Mouse (Mus musculus) heart, adult 9 months (tissue): ENCODE results near the gene Smyd3.

ENCODE experiments used
- DNase-seq, 2 experiments: peaks; one replicate each; pipeline ENCODE4 v3.0.0; 2022; ENCODE audit warnings: low spot score in 2 of 2

The Smyd3 gene

DNA sequence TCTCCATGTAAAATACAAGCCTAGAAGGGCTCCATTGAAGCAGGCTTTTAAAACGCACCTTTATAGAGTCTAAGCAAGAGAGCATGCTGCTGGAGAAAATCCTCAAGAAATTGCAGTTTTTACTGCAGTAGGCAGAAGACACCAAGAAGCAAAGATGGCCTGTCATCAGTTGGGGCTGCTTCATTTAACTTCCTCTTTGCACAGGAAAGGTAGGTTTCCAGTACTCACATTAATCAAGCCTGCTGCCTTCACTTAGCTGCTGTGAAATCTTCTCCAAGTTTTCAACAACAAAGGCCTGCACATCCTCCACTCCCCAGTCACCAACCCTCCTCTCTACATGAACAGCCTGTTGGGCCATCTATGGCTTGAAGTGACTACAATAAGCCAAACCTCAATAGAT lies 448.9 kb downstream of the Smyd3 start:
- no peak for DNase-seq

GRCm38 (mm10) chr1:179065294-179065601 lies 452.6 kb downstream of the Smyd3 start:
- no peak for DNase-seq

- DNase-seq, result no peak
Observed at GRCm38 (mm10) chr1:179064601-179065293, 453.1 kb downstream of the Smyd3 start.

- peak; percentile 53 to 83 for DNase-seq
Observed at GRCm38 (mm10) chr1:179061759-179062168, 456.1 kb downstream of the Smyd3 start.

- DNase-seq, result no peak
Observed at GRCm38 (mm10) chr1:179061053-179061452, 456.8 kb downstream of the Smyd3 start.

DNA sequence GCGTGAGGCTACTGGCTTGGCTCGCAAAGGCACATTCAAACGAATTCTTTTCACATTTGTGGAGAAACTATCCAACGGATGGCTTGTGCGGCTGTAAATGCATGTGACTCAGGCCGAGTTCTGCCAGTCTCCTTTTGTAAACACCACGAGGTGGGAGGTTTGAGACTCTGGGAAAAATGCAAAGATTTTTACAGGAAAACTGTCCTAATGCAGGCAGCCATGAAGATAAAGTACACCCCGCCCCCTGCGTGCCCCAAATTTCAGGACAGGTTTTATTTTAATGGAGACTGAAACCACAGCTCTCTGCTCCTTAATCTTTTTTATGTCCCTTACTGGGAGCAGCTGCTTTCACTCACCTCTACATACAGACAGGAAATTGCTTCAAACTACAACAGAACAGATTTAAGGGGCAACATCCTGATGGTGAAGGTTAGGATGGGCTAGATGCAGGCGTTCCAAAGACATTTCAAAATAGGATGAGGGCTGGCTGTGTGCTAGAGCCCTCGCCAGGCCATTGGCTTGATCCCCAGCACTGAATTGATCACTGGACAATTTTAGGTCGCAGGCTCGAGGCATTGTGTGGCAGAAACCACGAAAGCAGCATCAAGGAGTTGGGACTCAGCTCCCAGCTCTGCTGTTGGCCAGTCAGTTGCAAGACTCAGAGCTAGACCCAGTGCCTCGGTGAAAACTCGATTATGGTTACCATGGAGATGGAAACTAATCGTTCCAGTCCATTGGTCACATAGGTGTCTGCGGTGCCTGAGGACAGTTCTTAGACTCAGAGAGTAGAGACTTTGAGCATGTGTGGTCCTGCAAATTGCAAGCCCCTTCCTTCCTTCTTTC lies 457.5 kb downstream of the Smyd3 start:
- no peak for DNase-seq

DNA sequence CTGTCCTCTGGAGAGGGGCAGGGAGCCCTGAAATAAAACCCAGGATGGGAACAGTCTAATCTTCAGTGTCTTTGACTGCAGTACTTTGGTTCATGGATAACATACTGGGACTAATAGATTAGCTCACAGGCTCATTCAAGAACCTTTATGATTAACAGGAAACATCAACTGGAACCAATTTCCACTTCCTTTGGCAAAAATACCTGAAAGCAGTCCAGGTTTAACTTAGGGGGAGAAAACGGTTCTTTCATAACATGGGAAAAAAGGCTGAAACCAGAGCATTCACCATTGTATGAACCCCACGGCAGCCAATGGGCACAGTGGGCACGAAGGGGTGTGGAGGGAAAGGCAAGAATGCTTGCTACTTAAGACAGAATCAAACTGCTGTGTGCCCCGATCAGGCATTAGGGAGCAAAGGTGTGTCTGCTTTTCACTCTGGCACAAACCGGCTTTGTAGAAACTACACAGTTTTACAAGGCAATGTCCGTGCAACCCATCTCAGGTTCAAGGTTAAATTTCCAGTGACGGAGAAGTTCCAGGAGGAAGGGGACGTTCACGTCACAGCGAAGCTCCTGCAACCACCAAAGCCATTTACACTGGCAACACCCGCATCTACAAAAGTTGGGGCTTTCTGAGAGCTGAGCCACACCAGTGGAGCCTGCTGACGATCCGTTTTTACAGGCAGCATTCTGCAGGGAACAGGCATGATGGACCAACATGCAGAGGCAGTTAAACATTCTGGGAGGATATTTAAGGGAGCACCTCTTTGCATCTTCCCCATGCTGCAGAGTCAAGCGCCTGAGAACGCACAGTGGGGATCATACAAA lies 458.3 kb downstream of the Smyd3 start:
- no peak for DNase-seq

- DNase-seq, result no peak
Observed at GRCm38 (mm10) chr1:179058675-179059074, 459.2 kb downstream of the Smyd3 start.

- DNase-seq, result no peak
Observed at GRCm38 (mm10) chr1:179055760-179056159, 462.1 kb downstream of the Smyd3 start.

DNA sequence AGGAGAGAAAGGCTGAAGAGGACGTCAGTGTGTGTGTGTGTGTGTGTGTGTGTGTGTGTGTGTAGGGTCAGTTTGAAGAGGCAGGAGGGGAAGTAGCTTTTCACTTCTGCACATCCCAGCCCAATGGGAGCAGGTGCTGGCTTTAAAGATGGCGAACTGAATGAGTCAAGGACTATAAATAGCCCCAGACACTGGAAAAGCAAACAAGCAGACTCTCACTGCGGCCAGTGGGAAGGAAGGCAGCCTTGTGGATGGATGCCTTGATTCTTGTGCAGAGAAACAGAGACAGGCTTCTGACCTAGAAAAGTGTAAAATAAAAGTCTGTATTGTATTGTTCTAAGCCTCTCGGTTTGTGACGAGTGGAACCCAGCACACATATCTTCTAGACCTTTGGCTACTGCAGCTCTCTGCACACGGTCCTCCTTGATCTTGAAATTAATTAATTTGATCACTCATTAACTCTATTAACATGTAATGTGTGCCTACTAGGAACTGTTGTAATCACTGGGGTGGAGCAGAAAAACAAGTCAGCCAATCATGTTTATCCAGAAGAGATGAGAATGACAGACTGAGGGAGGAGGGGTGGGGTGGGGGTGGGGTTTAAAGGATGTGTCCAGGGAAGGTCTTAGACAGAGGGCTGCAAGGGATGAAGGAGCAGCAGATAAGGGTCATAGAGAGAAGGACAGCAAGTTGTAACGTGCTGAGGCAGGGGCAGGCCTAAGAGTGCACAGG lies 463.3 kb downstream of the Smyd3 start:
- no peak for DNase-seq

DNA sequence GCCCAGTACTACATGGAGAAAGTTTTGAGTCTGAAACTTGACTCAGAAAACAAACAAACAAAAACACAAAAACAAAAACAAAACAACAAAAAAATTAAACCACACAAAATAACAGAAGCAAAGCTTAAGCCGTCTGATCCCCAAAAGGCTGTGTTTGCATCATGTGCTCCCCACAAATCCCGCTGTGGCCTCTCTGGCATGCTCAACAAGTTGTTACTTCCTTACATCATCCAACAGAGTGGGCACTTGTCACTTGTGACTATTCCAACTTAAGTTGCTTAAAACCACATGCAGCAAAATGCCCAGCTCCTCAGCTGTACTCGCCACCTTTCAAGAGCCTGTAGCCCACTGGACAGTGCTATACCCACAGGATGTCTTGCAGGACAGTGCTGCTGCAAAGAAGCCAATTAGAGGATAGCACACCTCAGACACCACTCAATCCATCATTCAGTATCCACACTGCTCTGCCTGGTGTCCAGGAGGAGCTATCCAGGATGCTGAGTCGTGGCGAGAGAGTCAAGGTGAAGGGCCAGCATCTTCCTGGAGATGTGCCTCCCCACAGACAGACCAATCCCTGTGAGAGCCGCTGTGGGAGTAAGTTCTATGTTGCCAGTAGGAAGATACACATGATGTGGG lies 465.2 kb downstream of the Smyd3 start:
- no peak for DNase-seq

DNA sequence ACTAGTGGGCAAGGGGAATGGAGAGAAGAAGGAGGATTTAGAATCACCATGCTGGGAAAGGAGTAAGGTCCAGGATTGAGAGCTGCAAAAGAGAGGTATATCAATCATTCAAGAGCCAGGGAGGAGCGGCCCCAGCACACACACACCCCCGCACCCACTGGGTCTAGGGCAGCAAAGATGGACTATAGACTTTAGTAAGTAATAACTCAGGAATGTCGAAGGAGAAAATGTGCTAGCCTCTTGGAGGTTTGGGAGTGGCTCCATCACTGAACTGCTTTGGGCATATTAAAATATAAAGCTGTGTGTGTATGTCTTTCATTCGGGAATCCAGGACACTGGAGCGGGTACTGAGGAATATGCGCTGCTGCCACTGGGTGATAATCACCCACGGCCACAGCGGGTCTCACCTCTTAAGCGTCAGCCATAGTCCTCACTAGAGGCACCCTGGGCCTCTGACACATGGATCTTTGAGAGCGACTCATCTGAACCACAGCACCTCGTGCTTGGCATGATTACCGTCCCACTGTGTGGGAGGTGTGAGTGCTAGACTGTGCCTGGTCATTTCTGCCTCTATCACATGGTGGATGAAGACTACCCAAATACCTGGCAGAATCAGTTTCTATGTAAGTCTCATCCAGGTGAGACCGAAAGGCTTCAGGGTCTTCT lies 469.8 kb downstream of the Smyd3 start:
- DNase-seq, result no peak

DNA sequence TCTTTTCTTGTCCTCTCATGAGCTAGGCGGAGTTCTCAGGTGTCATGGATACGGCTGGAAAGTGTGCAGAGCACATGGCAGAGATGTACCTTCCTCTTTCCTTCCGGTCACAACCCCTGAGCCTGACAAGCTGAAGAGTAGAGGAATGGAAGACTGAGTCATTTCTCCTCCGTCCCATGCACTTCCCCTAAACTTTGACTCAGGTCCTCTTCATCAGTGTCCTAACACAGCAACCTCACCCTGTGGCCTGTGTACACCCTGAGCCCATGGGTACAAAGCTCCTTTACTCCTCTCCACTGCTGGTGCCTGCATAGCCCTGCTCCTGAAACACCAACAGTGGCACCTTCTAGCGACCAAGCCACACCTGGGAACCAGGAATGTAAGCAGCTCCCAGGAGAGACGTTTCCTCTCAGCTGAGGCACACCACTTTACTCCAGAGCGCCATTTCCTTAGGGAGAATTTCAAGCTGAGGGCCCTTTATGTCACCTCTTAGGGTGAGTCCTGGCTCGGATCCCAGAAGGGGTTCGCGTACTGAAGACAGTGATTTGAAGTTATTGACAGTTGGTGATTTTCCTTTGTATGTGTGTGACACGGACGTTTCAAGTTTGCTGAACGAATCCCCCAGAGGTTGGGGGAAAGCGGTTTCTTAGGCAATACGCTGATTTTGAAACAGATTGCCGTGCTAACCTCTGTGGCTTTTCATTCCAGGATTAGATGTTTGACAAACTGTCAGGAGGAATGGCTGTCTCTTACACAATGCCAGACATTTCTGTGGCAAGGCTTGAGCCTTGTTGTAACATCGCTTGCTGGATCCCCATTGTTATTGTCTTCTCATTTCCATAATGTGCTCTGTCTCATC lies 471.8 kb downstream of the Smyd3 start:
- no peak for DNase-seq

DNA sequence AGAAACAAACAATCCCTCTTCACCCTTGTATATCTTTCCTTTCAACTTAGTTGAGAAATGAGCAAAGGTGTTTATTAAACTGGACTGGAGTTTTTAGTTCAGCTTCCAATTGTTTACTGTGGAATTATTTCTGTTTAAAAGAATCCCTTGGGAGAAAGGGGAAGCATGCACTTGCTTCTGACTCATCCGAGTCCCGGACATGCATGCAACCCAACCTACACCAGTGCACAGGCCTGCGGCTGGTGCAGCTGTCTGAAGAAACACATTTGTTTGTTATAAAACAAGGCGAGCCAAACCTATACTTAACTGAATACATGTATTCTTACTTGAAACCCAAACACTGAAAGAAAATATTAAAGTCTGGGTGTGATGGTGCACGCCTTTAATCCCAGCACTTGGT lies 473.7 kb downstream of the Smyd3 start:
- no peak for DNase-seq

GRCm38 (mm10) chr1:179043644-179044043 lies 474.2 kb downstream of the Smyd3 start:
- DNase-seq, result no peak

DNA sequence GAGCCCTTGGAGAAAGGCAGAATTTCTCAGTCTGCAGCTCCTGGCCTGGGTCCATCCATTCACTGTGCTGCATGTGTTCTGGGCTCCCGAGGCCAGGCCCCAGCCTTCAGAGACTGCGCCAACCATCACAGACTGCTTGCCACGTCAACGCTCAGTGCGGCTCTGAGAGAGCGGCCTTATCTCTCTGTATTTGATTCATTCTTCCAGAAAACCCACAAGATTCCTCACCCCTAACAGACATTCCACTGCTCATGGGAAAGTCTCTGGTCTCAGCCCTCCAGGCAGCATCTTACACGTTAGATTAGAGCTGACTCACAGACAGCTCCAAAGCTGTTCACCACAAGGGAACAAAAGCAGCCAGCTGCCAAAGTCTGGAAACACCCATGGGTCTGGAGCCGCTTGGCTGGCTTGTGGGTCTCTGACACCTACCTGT lies 475.9 kb downstream of the Smyd3 start:
- DNase-seq, result peak; percentile 70 to 74

DNA sequence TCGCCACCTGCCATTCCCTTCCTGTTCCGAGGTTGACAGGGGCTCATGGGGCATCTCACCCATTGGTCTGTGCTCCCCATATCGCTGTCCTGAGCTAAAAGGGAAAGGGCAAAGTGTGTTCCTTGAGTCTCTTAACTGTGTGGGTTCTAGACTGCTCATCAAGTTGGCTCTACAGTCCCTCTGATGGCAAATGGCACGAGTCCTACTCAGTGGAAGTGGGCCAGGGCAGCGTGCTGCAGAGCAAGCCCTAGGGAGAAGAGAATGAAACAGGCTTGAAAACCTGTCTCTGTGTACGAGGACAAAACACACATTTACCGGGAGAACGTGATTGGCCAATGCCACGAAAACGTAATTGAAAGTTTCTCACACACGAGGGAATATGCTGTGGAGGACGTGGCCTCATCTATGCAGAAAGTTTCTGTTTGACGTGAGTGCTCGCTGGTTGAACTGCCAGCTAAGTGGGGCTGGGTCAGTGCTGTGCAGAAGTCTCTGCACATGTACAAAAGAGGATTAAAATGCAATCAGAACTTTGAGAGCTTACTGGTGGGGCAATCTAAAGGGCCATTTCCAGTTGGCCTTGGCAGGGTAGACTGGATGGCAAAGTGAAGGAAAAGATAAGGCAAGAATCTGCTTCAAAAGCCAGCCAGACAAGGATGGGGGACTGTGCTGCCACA lies 476.5 kb downstream of the Smyd3 start:
- peak in 1 of 2 experiments; percentile 20 for DNase-seq

GRCm38 (mm10) chr1:179038801-179039200 lies 479.0 kb downstream of the Smyd3 start:
- no peak for DNase-seq

GRCm38 (mm10) chr1:179032947-179033346 lies 484.9 kb downstream of the Smyd3 start:
- no peak for DNase-seq
